Mouse (Mus musculus) CH12.LX (cell line): ENCODE measurements around the gene Smarcal1. TPM values are rescaled to one million over a fixed set of nuclear protein-coding genes. Genes with fewer than 3 reads are reported as not detected.
A peak's percentile ranks its signal among the peaks of the same experiment; 100 is the strongest.

ENCODE experiments used
- DNase-seq: peaks from one replicate; pipeline ENCODE4 v3.0.0-alpha.2; 2013; ENCODE audit errors: extremely low read depth
- H3K27ac ChIP-seq: 2 replicates; pipeline ENCODE4 v1.5.1; 2012; ENCODE audit warnings: low read depth, mild to moderate bottlenecking, control low read depth, moderate library complexity; ENCODE audit not compliant: insufficient read depth
- H3K27me3 ChIP-seq: replicated peaks from 2 replicates; pipeline ENCODE3; 2012; ENCODE audit warnings: inconsistent platforms
- H3K36me3 ChIP-seq, 2 experiments: replicated peaks in 1 of 2; 2 replicates each; pipeline versions ENCODE3 to v1.6.1; 2012; ENCODE audit warnings: inconsistent platforms in 1 of 2, low read length in 1 of 2, mild to moderate bottlenecking in 1 of 2, mixed read lengths in 1 of 2, moderate library complexity in 1 of 2; ENCODE audit not compliant: control insufficient read depth in 1 of 2, insufficient read depth in 1 of 2
- H3K4me1 ChIP-seq, 2 experiments: 2 replicates each; pipeline ENCODE4 v1.6.1; 2012; ENCODE audit warnings: inconsistent platforms in 1 of 2, moderate library complexity in 1 of 2; ENCODE audit not compliant: insufficient read depth in 2 of 2, control insufficient read depth in 1 of 2
- H3K4me2 ChIP-seq: 2 replicates; pipeline ENCODE4 v1.6.1; 2012; ENCODE audit warnings: low read depth, mild to moderate bottlenecking, control low read depth; ENCODE audit not compliant: poor library complexity, insufficient read depth, severe bottlenecking
- H3K4me3 ChIP-seq, 3 experiments: fragments of 150-350 bp in 1 of 3; sonication (generic) in 1 of 3; replicated peaks in 1 of 3; 2 replicates each; pipeline versions ENCODE3 to v1.5.1; 2011 to 2012; ENCODE audit warnings: low read depth in 2 of 3, low read length in 2 of 3, mild to moderate bottlenecking in 2 of 3, moderate library complexity in 2 of 3, control low read depth in 1 of 3, improper control_type of control experiment in 1 of 3, inconsistent platforms in 1 of 3, mixed read lengths in 1 of 3; ENCODE audit not compliant: poor library complexity in 1 of 3
- H3K79me2 ChIP-seq: replicated peaks from 2 replicates; pipeline ENCODE4 v1.6.1; 2012; ENCODE audit warnings: mild to moderate bottlenecking, moderate library complexity; ENCODE audit not compliant: control insufficient read depth, poor library complexity, insufficient read depth, severe bottlenecking; ENCODE audit errors: extremely low read depth
- H3K9ac ChIP-seq: 2 replicates; pipeline ENCODE4 v1.6.1; 2012; ENCODE audit warnings: low read depth, mild to moderate bottlenecking, control low read depth, moderate library complexity; ENCODE audit not compliant: insufficient read depth
- H3K9me3 ChIP-seq: replicated peaks from 2 replicates; pipeline ENCODE3; 2012; ENCODE audit warnings: low read length, inconsistent platforms, mixed read lengths
- BHLHE40 ChIP-seq: IDR thresholded peaks from 2 replicates; pipeline ENCODE4 v1.6.1; 2011; ENCODE audit warnings: mild to moderate bottlenecking, low read depth, low read length, improper control_type of control experiment
- CHD1 ChIP-seq: IDR thresholded peaks from 2 replicates; pipeline ENCODE4 v1.6.1; 2012; ENCODE audit warnings: low read depth, low read length, improper control_type of control experiment, inconsistent platforms
- CHD2 ChIP-seq: IDR thresholded peaks from 2 replicates; pipeline ENCODE4 v1.6.1; 2011; ENCODE audit warnings: low read length, improper control_type of control experiment
- CTCF ChIP-seq, 2 experiments: IDR thresholded peaks in 1 of 2; conservative IDR thresholded peaks in 1 of 2; 2 replicates each; pipeline ENCODE4 v1.5.1; 2011 to 2012; ENCODE audit warnings: low read depth in 2 of 2, low read length in 2 of 2, improper control_type of control experiment in 1 of 2, inconsistent platforms in 1 of 2, mild to moderate bottlenecking in 1 of 2, moderate library complexity in 1 of 2
- ELF1 ChIP-seq: IDR thresholded peaks from 2 replicates; pipeline ENCODE4 v1.6.1; 2014; ENCODE audit warnings: low read depth, mild to moderate bottlenecking, inconsistent platforms, low read length, improper control_type of control experiment
- IRF4 ChIP-seq: IDR thresholded peaks from 2 replicates; pipeline ENCODE4 v1.6.1; 2014; ENCODE audit warnings: low read depth, mild to moderate bottlenecking, inconsistent platforms, low read length, improper control_type of control experiment
- JUN ChIP-seq: IDR thresholded peaks from 2 replicates; pipeline ENCODE4 v1.6.1; 2011; ENCODE audit warnings: low read depth, mild to moderate bottlenecking, low read length, improper control_type of control experiment, moderate library complexity; ENCODE audit not compliant: insufficient read depth
- KAT2A ChIP-seq: IDR thresholded peaks from 2 replicates; pipeline ENCODE4 v1.6.1; 2012; ENCODE audit warnings: low read length, improper control_type of control experiment, inconsistent platforms; ENCODE audit not compliant: insufficient replicate concordance
- MAFK ChIP-seq: IDR thresholded peaks from 2 replicates; pipeline ENCODE4 v1.6.1; 2011; ENCODE audit warnings: low read length, improper control_type of control experiment; ENCODE audit not compliant: insufficient replicate concordance
- MAX ChIP-seq: IDR thresholded peaks from 2 replicates; pipeline ENCODE4 v1.6.1; 2011; ENCODE audit warnings: low read length, improper control_type of control experiment
- MAZ ChIP-seq: IDR thresholded peaks from 2 replicates; pipeline ENCODE4 v1.6.1; 2012; ENCODE audit warnings: low read depth, mild to moderate bottlenecking, inconsistent platforms, low read length, improper control_type of control experiment, moderate library complexity
- MXI1 ChIP-seq: IDR thresholded peaks from 2 replicates; pipeline ENCODE4 v1.6.1; 2011; ENCODE audit warnings: mild to moderate bottlenecking, low read depth, low read length, improper control_type of control experiment
- MYC ChIP-seq: IDR thresholded peaks from 2 replicates; pipeline ENCODE4 v1.6.1; 2011; ENCODE audit warnings: low read depth, mild to moderate bottlenecking, improper control_type of control experiment, low read length
- NELFE ChIP-seq: IDR thresholded peaks from 2 replicates; pipeline ENCODE4 v1.6.1; 2011; ENCODE audit warnings: low read depth, low read length, improper control_type of control experiment
- POLR2A ChIP-seq: IDR thresholded peaks from 2 replicates; pipeline ENCODE4 v1.6.1; 2011; ENCODE audit warnings: low read depth, mild to moderate bottlenecking, improper control_type of control experiment, low read length
- RAD21 ChIP-seq: IDR thresholded peaks from 2 replicates; pipeline ENCODE4 v1.6.1; 2011; ENCODE audit warnings: low read depth, mild to moderate bottlenecking, low read length, improper control_type of control experiment, moderate library complexity
- RCOR1 ChIP-seq: conservative IDR thresholded peaks from 2 replicates; pipeline ENCODE4 v1.6.1; 2012; ENCODE audit warnings: low read depth, mild to moderate bottlenecking, inconsistent platforms, low read length, improper control_type of control experiment
- SIN3A ChIP-seq: IDR thresholded peaks from 2 replicates; pipeline ENCODE4 v1.6.1; 2012; ENCODE audit warnings: low read length, improper control_type of control experiment, inconsistent platforms
- SMC3 ChIP-seq: IDR thresholded peaks from 2 replicates; pipeline ENCODE4 v1.6.1; 2011; ENCODE audit warnings: low read depth, low read length, improper control_type of control experiment
- TBP ChIP-seq: conservative IDR thresholded peaks from 2 replicates; pipeline ENCODE4 v1.6.1; 2011; ENCODE audit warnings: low read depth, low read length, improper control_type of control experiment
- TCF12 ChIP-seq: IDR thresholded peaks from 2 replicates; pipeline ENCODE4 v1.6.1; 2014; ENCODE audit warnings: low read depth, mild to moderate bottlenecking, inconsistent platforms, low read length, improper control_type of control experiment
- USF2 ChIP-seq: conservative IDR thresholded peaks from 2 replicates; pipeline ENCODE4 v1.6.1; 2011; ENCODE audit warnings: low read depth, low read length, improper control_type of control experiment
- ZC3H11A ChIP-seq: IDR thresholded peaks from 2 replicates; pipeline ENCODE4 v1.6.1; 2012; ENCODE audit warnings: low read depth, mild to moderate bottlenecking, inconsistent platforms, low read length, improper control_type of control experiment
- ZKSCAN1 ChIP-seq: IDR thresholded peaks from 2 replicates; pipeline ENCODE4 v1.6.1; 2012; ENCODE audit warnings: low read depth, inconsistent platforms, low read length, improper control_type of control experiment, borderline replicate concordance
- ZMIZ1 ChIP-seq: IDR thresholded peaks from 2 replicates; pipeline ENCODE4 v1.6.1; 2012; ENCODE audit warnings: low read depth, mild to moderate bottlenecking, inconsistent platforms, low read length, improper control_type of control experiment
- ZNF384 ChIP-seq: IDR thresholded peaks from 2 replicates; pipeline ENCODE4 v1.6.1; 2012; ENCODE audit warnings: low read depth, low read length, improper control_type of control experiment, inconsistent platforms
- dilution Hi-C: fragments of 300-500 bp; cut with MboI; formaldehyde crosslinking; loops from 2 replicates; pipeline ENCODE4 v1.14.3; 2020; ENCODE audit warnings: low sequenced_read_pairs; ENCODE audit not compliant: extremely low pct_unique_long_range_greater_than_20kb, extremely low pct_ligation_motif_present
- in situ Hi-C: fragments of 300-500 bp; cut with MboI; formaldehyde crosslinking; loops from 3 replicates; pipeline ENCODE4 v1.14.3; 2019; ENCODE audit warnings: low sequenced_read_pairs, low pct_ligation_motif_present, low pct_unique_long_range_greater_than_20kb, mixed read lengths
- polyA plus RNA-seq: library from polyadenylated mRNA; unstranded; fragments of >175 nt; gene quantifications from 2 replicates; pipeline ENCODE4 v1.2.1, GENCODE M21; 2012; ENCODE audit warnings: low read depth; ENCODE audit not compliant: insufficient read length
- total RNA-seq, 2 experiments: library from RNA; depleted of rRNA; stranded (reverse); fragments of 300-350 nt in 1 of 2; fragments of >200 nt in 1 of 2; gene quantifications; 2 replicates each; pipeline ENCODE4 v1.2.3; 2012 to 2014

Gene Smarcal1
- total and polyA plus RNA-seq, 3 experiments, result 25.2 to 54.2 (median 34.9) TPM

GRCm38 (mm10) chr1:72564334-72564962 is 18.6 kb upstream of the Smarcal1 start:
- H3K36me3 ChIP-seq, result no peaks in the 10 kb centered on the region
- no peak for TF ChIP-seq MAX
- TF ChIP-seq BHLHE40, result no peak
- no peak for TF ChIP-seq MAZ
- TF ChIP-seq SMC3, result peak; percentile 21
- TF ChIP-seq JUN, result no peak
- peak; percentile 45; the same call in 1 of the 2 replicates for TF ChIP-seq MYC
- TF ChIP-seq POLR2A, result no peak
- no peak for TF ChIP-seq RCOR1
- TF ChIP-seq USF2, result no peak
- peak in 1 of 2 experiments; percentile 59; a peak in 2 of 4 replicates for TF ChIP-seq CTCF (conservative IDR thresholded peaks at IDR 0.05 in 1 of 2, IDR thresholded peaks at IDR 0.05 in 1 of 2; ENCODE audit: low read depth in 2 of 2, low read length in 2 of 2)
- no peak for TF ChIP-seq ZMIZ1
- TF ChIP-seq NELFE, result no peak
- TF ChIP-seq RAD21, result peak; percentile 19
- TF ChIP-seq MAFK, result no peak
- no peak; the same call in 1 of the 2 replicates for TF ChIP-seq MXI1
- no peak for TF ChIP-seq ZKSCAN1
- TF ChIP-seq SIN3A, result no peak
- TF ChIP-seq TBP, result peak; percentile 74; the same call in 1 of the 2 replicates
- no peak for TF ChIP-seq ZC3H11A
- no peak for TF ChIP-seq ZNF384
- no peak for TF ChIP-seq TCF12
- no peak for DNase-seq
- no peak overlapping the region for H3K4me3 ChIP-seq
- no peaks in the 10 kb centered on the region for H3K27me3 ChIP-seq
- dilution Hi-C loops, result no loop called here
- H3K27ac ChIP-seq, result no peak overlapping the region
- no peaks in the 10 kb centered on the region for H3K79me2 ChIP-seq
- no peaks in the 10 kb centered on the region for H3K9me3 ChIP-seq
- no peak overlapping the region for H3K4me2 ChIP-seq
- H3K4me1 ChIP-seq, result peaks cover 3 to 21% of the 10 kb centered on the region in 2 experiments; a peak in 3 of 4 replicates
- in situ Hi-C loops, result no loop called here
- H3K9ac ChIP-seq, result no peak overlapping the region

GRCm38 (mm10) chr1:72567056-72567455 is 16.0 kb upstream of the Smarcal1 start:
- no peak overlapping the region for H3K9ac ChIP-seq
- H3K79me2 ChIP-seq, result no peaks in the 10 kb centered on the region
- H3K4me2 ChIP-seq, result no peak overlapping the region
- no peak for DNase-seq
- no peak overlapping the region for H3K27ac ChIP-seq
- peaks cover 3 to 35% of the 10 kb centered on the region in 2 experiments; a peak in 3 of 4 replicates for H3K4me1 ChIP-seq
- no peak overlapping the region for H3K4me3 ChIP-seq
- H3K9me3 ChIP-seq, result no peaks in the 10 kb centered on the region
- H3K36me3 ChIP-seq, result no peaks in the 10 kb centered on the region
- dilution Hi-C loops, result no loop called here
- TF ChIP-seq CHD2, result no peak
- no peak for TF ChIP-seq USF2
- TF ChIP-seq MXI1, result no peak
- TF ChIP-seq ELF1, result no peak
- TF ChIP-seq NELFE, result no peak
- no peak for TF ChIP-seq KAT2A
- TF ChIP-seq RCOR1, result no peak
- TF ChIP-seq CHD1, result no peak
- TF ChIP-seq SIN3A, result no peak
- TF ChIP-seq IRF4, result no peak
- no peak for TF ChIP-seq ZKSCAN1
- TF ChIP-seq, all 38 proteins: peak for 0
- H3K27me3 ChIP-seq, result no peaks in the 10 kb centered on the region
- in situ Hi-C loops, result no loop called here
